Mouse (Mus musculus): Measurements from ENCODE around the gene Adcy1.

The Adcy1 gene

GRCm38 (mm10) chr11:7069762-7070161, 6.5 kb downstream of the Adcy1 start:
- no peak for DNase-seq (ENCODE audit: low spot score)

GRCm38 (mm10) chr11:7071617-7072016, 8.3 kb downstream of the Adcy1 start:
- no peak for DNase-seq (ENCODE audit: low spot score)

- no peak for DNase-seq (ENCODE audit: low spot score)
Measured at GRCm38 (mm10) chr11:7073556-7073955, 10.3 kb downstream of the Adcy1 start.

GRCm38 (mm10) chr11:7076510-7076909, 13.2 kb downstream of the Adcy1 start:
- no peak for DNase-seq (ENCODE audit: low spot score)

GRCm38 (mm10) chr11:7081893-7082292, 18.6 kb downstream of the Adcy1 start:
- DNase-seq (ENCODE audit: low spot score) = no peak

- DNase-seq (ENCODE audit: low spot score) = no peak
Measured at GRCm38 (mm10) chr11:7083911-7084310, 20.6 kb downstream of the Adcy1 start.

GRCm38 (mm10) chr11:7085184-7085583, 21.9 kb downstream of the Adcy1 start:
- no peak for DNase-seq (ENCODE audit: low spot score)

- DNase-seq (ENCODE audit: low spot score) = no peak
Measured at GRCm38 (mm10) chr11:7091120-7091519, 27.8 kb downstream of the Adcy1 start.

- no peak for DNase-seq (ENCODE audit: low spot score)
Measured at GRCm38 (mm10) chr11:7094844-7095243, 31.6 kb downstream of the Adcy1 start.

- no peak for DNase-seq (ENCODE audit: low spot score)
Measured at GRCm38 (mm10) chr11:7101674-7102073, 38.4 kb downstream of the Adcy1 start.

- no peak for DNase-seq (ENCODE audit: low spot score)
Measured at GRCm38 (mm10) chr11:7102256-7103194, 39.2 kb downstream of the Adcy1 start.

GRCm38 (mm10) chr11:7105337-7105736, 42.0 kb downstream of the Adcy1 start:
- no peak for DNase-seq (ENCODE audit: low spot score)

- DNase-seq (ENCODE audit: low spot score) = no peak
Measured at GRCm38 (mm10) chr11:7109131-7109530, 45.8 kb downstream of the Adcy1 start.

GRCm38 (mm10) chr11:7113046-7113445, 49.8 kb downstream of the Adcy1 start:
- DNase-seq (ENCODE audit: low spot score) = no peak

- DNase-seq (ENCODE audit: low spot score) = no peak
Measured at GRCm38 (mm10) chr11:7113687-7114086, 50.4 kb downstream of the Adcy1 start.

- no peak for DNase-seq (ENCODE audit: low spot score)
Measured at GRCm38 (mm10) chr11:7114312-7114711, 51.0 kb downstream of the Adcy1 start.

GRCm38 (mm10) chr11:7116647-7117046, 53.4 kb downstream of the Adcy1 start:
- no peak for DNase-seq (ENCODE audit: low spot score)

GRCm38 (mm10) chr11:7129319-7130051, 66.2 kb downstream of the Adcy1 start:
- no peak for DNase-seq (ENCODE audit: low spot score)

- DNase-seq (ENCODE audit: low spot score) = no peak
Measured at GRCm38 (mm10) chr11:7132736-7133387, 69.6 kb downstream of the Adcy1 start.

- no peak for DNase-seq (ENCODE audit: low spot score)
Measured at GRCm38 (mm10) chr11:7133736-7134135, 70.4 kb downstream of the Adcy1 start.

- DNase-seq (ENCODE audit: low spot score) = no peak
Measured at GRCm38 (mm10) chr11:7134319-7134718, 71.0 kb downstream of the Adcy1 start.

GRCm38 (mm10) chr11:7135301-7135700, 72.0 kb downstream of the Adcy1 start:
- DNase-seq (ENCODE audit: low spot score) = no peak

GRCm38 (mm10) chr11:7135763-7136162, 72.5 kb downstream of the Adcy1 start:
- DNase-seq (ENCODE audit: low spot score) = no peak
